In genomic region chr8:83389316-83390005, GRCm38 (mm10) we compare ENCODE assay signal across 9 mouse cellular contexts. TPM values are rescaled to one million over a fixed set of nuclear protein-coding genes. Genes with fewer than 3 reads are reported as not detected.
A peak's percentile ranks its signal among the peaks of the same experiment; 100 is the strongest.
DNase-seq lines count a peak whose midpoint lies in the region; ATAC-seq and TF ChIP-seq lines count a peak whose summit lies in the region.
"Had no signal": no experiment of that assay in that cellular context is flagged by ENCODE, and none has a peak within 500 bp of the region (broad histone marks: within the 10 kb centered on the region; RNA-seq: fewer than 3 reads in every experiment).

Gene Clgn (plus strand): TSS chr8:83389867.

- peaks cover 3% of the 10 kb centered on the region; the same call in 1 of the 2 replicates for H3K4me1 ChIP-seq in embryonic facial prominence, embryonic 14.5 days (ENCODE audit: control insufficient read depth, insufficient read depth, low read length)
- no peaks in the 10 kb centered on the region for H3K4me1 ChIP-seq in lung, embryonic 14.5 days (ENCODE audit: insufficient read depth)

- peaks cover 22% of the 10 kb centered on the region for H3K27me3 ChIP-seq in embryonic facial prominence, embryonic 14.5 days (replicated peaks; ENCODE audit: control insufficient read depth, insufficient read depth, low read length)
- peaks cover 29% of the 10 kb centered on the region for H3K27me3 ChIP-seq in lung, embryonic 14.5 days (ENCODE audit: insufficient read depth, low read length)

- peak within 1 kb of the TSS; percentile 46 for H3K4me3 ChIP-seq in embryonic facial prominence, embryonic 14.5 days (ENCODE audit: low read depth, low read length)
- H3K4me3 ChIP-seq in lung, embryonic 14.5 days (ENCODE audit: low read depth, low read length), result peak within 1 kb of the TSS; percentile 40

- H3K36me3 ChIP-seq in embryonic facial prominence, embryonic 14.5 days (ENCODE audit: control insufficient read depth, insufficient read depth, low read length), result no peaks in the 10 kb centered on the region
- H3K36me3 ChIP-seq in lung, embryonic 14.5 days (ENCODE audit: insufficient read depth), result no peaks in the 10 kb centered on the region

- TF ChIP-seq CTCF in lung, embryonic 14.5 days (IDR thresholded peaks at IDR 0.05; ENCODE audit: low read depth), result no peak

- WGBS in embryonic facial prominence, embryonic 14.5 days, result 8% methylated on average over 22 of the region's 41 CpGs
- WGBS in lung, embryonic 14.5 days, result 4% methylated on average over 41 of the region's 41 CpGs

- H3K4me2 ChIP-seq in embryonic facial prominence, embryonic 14.5 days (ENCODE audit: low read depth, low read length), result peak within 1 kb of the TSS; percentile 74
- peak within 1 kb of the TSS; percentile 71 for H3K4me2 ChIP-seq in lung, embryonic 14.5 days

- peak; percentile 84 for DNase-seq in ES-CJ7 (ENCODE audit: low read depth, low spot score)
- DNase-seq in adrenal gland, postnatal 4 days (ENCODE audit: low spot score in 2 of 2), result peak; percentile 12 to 16
- DNase-seq in embryonic facial prominence, embryonic 14.5 days (ENCODE audit: low spot score), result peak; percentile 73
- DNase-seq in heart, postnatal 4 days, result peak; percentile 57
- peak; percentile 32 for DNase-seq in layer of hippocampus, adult 9-10 months (ENCODE audit: low spot score)
- DNase-seq in lung, embryonic 14.5 days, result peak; percentile 86
- peak; percentile 42 for DNase-seq in retina, adult 2 months (ENCODE audit: low read depth, low spot score)
- no peak for DNase-seq in adipocyte (ENCODE audit: low spot score)

- no peak within 1 kb of the TSS for H3K27ac ChIP-seq in embryonic facial prominence, embryonic 14.5 days (replicated peaks; ENCODE audit: low read depth, low read length)
- no peak within 1 kb of the TSS for H3K27ac ChIP-seq in lung, embryonic 14.5 days (ENCODE audit: low read depth)

- peak; percentile 85 for ATAC-seq in embryonic facial prominence, embryonic 14.5 days (ENCODE audit: low read depth)
- peak; percentile 81 for ATAC-seq in lung, embryonic 14.5 days (ENCODE audit: insufficient read depth)

- no peaks in the 10 kb centered on the region for H3K9me3 ChIP-seq in embryonic facial prominence, embryonic 14.5 days (ENCODE audit: control insufficient read depth, low read length)
- H3K9me3 ChIP-seq in lung, embryonic 14.5 days (ENCODE audit: low read depth, low read length), result no peaks in the 10 kb centered on the region

- H3K9ac ChIP-seq in embryonic facial prominence, embryonic 14.5 days (ENCODE audit: low read depth, low read length), result peak within 1 kb of the TSS; percentile 68
- H3K9ac ChIP-seq in lung, embryonic 14.5 days, result peak within 1 kb of the TSS; percentile 29; the same call in 1 of the 2 replicates

RNA-seq across cellular contexts. Expression of gene Clgn, which starts in this region (rescaled TPM):
- under 1 TPM; 0.54 to 0.98 TPM for total RNA-seq in adrenal gland, postnatal 4 days (2021)
- polyA plus RNA-seq in embryonic facial prominence, embryonic 14.5 days (2014; fragmentation: Nextera tagmentation; extraction: Ambion mirVana), result 4.1 TPM in 2 replicates
- total RNA-seq in heart, postnatal 4 days (2021), result not detected
- 0.05 and 0.12 TPM in 2 replicates for polyA plus RNA-seq in lung, embryonic 14.5 days (2014; fragmentation: Nextera tagmentation; extraction: Ambion mirVana)
- total RNA-seq: gastrocnemius, postnatal 36 days had no signal

Comparison
In these comparisons a context has a peak if more than half of its experiments do, and no peak if none do; other contexts are left out.
1. Peak in DNase-seq in adrenal gland, postnatal 4 days; RNA of the gene not detected or under 1 TPM.
2. Peak in DNase-seq in heart, postnatal 4 days; RNA of the gene not detected or under 1 TPM.
3. Peak in DNase-seq, ATAC-seq, H3K4me3 ChIP-seq, H3K9ac ChIP-seq and H3K4me2 ChIP-seq in lung, embryonic 14.5 days; RNA of the gene not detected or under 1 TPM.